Mouse (Mus musculus) spleen, adult 12 weeks (tissue): ENCODE results near the gene Atp5b.
"Not testable (repeated sequence)": the region's sequence is repeated elsewhere in the genome, so short reads cannot be mapped to it uniquely, and the experiment has no call there.

Experiments
- DNase-seq: peaks from one replicate; pipeline ENCODE4 v3.0.0; 2022; ENCODE audit warnings: low spot score

Gene Atp5b

GRCm38 (mm10) chr10:128070432-128070831, 12.6 kb upstream of the Atp5b start:
- DNase-seq: not testable (repeated sequence)

- not testable (repeated sequence) for DNase-seq
Observed at GRCm38 (mm10) chr10:128078269-128078668, 4.8 kb upstream of the Atp5b start.

GRCm38 (mm10) chr10:128080496-128080895, 2.6 kb upstream of the Atp5b start:
- no peak for DNase-seq

DNA sequence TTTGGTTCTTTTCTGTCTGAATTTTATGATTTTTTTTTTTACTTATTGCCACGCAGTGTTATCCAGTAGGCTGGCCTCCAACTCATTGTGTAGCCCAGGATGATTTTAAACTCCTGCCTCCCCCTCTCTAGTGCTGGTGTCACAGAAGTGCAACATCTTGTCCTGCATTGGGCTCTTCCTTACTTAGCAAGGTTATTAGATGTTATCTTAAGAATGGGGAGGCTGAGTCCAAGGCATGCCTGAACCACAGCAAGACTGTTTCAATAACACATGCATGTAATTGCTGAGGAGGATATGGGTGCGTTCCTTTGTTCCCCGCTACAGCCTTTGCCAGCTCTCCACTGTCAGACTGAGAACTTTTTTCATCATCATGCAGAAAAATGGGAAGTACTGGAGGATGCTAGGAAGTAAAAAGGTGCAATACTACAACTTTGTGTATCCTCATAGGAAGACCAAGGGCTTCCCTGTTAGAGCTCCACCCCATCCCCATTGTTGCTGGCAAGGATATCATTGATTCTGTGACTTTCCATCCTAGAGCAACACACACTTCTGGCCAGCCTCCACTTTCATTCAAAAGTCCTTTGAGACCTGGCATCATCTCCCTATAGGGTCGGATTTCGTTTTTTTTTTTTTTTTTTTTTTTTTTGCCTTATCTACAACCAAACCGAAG, 1.1 kb upstream of the Atp5b start:
- DNase-seq: no peak

DNA sequence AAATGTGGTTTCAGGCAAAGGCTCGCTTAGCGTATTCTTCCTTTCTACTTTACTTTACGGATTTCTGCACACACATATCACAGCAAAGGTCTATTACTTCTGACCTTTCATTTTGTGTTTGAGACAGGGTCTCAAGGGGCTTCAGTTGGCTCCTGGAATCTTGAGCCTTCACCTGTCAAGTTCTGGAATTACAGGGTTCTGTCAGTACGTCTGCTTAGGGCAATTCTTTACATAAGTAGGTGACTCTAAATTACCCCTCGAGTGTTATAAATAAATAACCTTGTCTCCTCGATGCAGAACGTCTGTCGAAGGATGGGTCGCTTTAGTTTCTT, 630 bp upstream of the Atp5b start:
- no peak for DNase-seq

DNA sequence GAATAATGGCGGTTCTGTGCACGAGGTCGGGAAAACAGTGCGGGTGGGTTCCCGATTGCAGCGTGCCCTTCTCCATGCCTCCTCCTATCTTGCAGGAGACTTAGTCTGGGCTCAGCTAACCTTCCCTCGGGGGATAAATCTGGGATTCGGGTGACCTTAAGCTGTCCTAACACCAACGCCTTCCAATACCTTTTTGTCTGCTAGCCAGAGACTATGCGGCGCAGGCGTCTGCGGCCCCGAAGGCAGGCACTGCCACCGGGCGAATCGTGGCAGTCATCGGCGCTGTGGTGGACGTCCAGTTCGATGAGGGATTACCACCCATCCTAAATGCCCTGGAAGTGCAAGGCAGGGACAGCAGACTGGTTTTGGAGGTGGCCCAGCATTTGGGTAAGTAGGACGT, 615 bp downstream of the Atp5b start:
- no peak for DNase-seq

GRCm38 (mm10) chr10:128084160-128084559, 1.1 kb downstream of the Atp5b start:
- DNase-seq: no peak

GRCm38 (mm10) chr10:128086391-128086790, 3.3 kb downstream of the Atp5b start:
- DNase-seq: no peak

DNA sequence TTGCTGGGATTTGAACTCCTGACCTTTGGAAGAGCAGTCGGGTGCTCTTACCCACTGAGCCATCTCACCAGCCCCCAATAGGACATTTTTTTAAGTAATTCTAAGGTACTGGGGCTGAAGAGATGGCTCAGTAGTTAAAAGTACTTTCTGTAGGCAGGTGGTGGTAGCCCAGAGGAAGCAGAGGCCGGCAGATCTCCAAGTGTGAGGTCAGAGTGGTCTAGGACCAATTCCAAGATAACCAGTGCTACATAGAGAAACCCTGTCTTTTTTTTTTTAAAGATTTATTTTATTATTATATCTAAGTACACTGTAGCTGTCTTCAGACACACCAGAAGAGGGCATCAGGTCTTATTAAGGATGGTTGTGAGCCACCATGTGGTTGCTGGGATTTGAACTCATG, 4.1 kb downstream of the Atp5b start:
- not testable (repeated sequence) for DNase-seq

DNA sequence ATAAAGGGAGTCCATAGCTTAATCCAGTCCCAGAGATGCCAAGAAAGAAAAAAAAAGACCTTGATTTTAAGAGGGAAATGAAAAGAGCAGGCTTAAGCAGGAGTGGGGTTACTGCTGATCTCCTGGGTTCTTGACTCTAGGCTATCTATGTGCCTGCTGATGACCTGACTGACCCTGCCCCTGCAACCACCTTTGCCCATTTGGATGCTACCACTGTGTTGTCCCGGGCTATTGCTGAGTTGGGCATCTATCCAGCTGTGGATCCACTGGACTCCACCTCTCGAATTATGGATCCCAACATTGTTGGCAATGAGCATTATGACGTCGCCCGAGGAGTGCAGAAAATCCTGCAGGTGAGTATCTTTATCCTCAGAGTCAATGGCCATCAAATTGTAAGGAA, 5.1 kb downstream of the Atp5b start:
- DNase-seq: no peak

DNA sequence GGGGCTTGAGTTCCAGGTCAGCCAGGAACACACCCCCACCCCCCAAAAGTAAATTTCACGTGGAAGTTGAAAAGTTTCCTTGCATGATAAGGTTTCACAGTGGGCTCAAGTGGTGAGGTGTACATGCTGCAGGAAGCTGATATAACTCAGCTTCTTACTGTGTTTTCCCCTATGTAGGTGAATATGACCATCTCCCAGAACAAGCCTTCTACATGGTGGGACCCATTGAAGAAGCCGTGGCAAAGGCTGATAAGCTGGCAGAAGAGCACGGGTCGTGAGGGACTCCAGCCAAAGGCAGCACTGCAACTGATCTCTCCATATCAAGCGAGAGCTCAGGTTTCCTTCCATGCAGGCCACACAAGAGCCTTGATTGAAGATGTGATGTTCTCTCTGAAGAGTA, 6.8 kb downstream of the Atp5b start:
- DNase-seq: no peak

- peak; percentile 85 for DNase-seq
Observed at GRCm38 (mm10) chr10:128090651-128091563, 7.8 kb downstream of the Atp5b start.

GRCm38 (mm10) chr10:128091564-128092505, 8.8 kb downstream of the Atp5b start, which contains the start of gene Baz2a:
TSS of gene Baz2a (plus strand) at chr10:128091577.
- peak; percentile 72 for DNase-seq

GRCm38 (mm10) chr10:128092506-128093495, 9.7 kb downstream of the Atp5b start:
- DNase-seq: peak; percentile 76

DNA sequence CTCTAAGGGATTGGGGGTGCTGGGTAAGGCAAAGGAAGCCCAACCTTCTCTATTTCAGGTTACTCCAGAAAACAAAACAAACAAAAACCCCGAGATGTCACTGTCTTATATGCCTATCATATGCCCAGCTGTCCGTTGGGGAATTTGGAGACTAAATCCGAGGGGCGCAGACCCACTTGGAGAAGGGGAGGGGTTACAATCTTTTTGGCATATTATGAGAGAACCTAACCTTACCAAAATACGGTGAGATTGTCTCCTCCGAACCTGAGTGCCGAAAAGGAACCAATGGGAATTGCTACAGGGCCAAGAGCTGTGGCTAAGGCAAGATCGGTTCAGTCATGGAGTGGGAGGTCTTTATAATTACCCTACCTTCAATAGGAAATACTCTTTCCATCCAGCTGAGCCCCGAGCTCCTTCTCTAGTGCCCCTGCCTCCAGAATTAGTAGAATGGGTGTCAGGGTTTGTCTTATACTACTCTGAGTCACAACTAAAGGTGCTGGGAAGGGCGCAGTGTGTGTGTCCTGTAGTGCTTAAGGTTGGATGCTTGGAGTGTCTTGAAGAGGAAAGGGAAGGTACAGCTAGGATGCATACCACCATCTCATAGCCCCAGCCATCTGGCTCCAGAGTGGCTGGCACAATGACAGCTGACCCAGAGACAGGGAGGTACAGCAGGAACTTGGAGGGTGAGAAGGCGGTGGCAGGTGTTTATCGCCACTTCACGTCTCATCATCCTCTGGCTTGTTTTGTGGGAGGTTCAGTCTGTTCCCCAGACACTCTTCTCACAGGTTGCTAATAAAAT, 10.6 kb downstream of the Atp5b start:
- DNase-seq: peak; percentile 63

GRCm38 (mm10) chr10:128094340-128094968, 11.4 kb downstream of the Atp5b start:
- DNase-seq: peak; percentile 84

DNA sequence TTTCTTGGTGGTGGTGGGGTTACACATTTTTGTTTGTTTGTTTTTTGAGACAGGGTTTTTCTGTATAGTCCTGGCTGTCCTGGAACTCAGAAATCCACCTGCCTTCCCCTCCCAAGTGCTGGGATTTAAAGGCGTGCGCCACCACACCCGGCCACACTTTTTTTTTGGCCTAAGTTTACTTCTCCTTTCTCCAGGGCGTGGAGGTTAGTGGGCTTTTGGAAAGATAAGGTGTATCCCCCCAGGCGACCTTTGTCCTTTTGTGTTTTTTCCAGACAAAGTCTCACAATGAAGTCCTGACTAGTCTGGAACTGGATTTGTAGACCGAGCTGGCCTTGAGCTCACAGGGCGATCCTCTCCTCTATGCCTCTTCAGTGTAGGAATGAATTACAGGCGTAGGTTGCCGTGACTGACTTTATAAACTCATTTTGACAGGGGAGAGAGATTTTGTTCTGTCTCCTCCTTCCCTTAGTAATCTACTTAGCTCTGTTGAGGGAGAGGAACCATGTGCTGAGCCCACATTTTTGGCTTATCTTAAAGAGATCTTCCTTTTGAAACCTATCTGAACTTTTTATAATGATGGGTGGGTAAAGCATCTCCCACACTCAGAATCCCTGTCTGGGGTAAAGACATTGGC, 12.0 kb downstream of the Atp5b start:
- DNase-seq: no peak

DNA sequence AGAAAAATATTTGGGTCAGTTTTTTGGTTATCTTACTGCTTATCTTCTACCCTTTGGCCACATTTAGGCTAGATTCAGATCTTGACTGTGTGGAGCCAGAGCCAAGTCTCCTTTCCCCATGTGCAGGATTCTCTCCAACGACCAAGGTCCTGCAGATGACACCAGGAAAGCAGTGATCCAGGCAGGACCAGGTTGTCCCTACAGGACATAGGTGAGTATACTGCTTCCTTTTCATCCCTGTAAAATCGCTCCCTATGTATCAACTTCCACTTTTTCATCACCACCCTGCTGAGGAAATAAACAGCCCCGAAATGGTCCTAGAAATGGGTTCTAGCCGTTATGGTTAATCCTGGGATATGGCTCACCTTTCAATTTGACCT, 13.2 kb downstream of the Atp5b start:
- DNase-seq: no peak
